Mouse (Mus musculus): ENCODE data around the gene Gabrb1. TPM values are rescaled to one million over a fixed set of nuclear protein-coding genes. Genes with fewer than 3 reads are reported as not detected.

The Gabrb1 gene
- total RNA-seq, 2 experiments from 2014 or later: 133 to 147 TPM

DNA sequence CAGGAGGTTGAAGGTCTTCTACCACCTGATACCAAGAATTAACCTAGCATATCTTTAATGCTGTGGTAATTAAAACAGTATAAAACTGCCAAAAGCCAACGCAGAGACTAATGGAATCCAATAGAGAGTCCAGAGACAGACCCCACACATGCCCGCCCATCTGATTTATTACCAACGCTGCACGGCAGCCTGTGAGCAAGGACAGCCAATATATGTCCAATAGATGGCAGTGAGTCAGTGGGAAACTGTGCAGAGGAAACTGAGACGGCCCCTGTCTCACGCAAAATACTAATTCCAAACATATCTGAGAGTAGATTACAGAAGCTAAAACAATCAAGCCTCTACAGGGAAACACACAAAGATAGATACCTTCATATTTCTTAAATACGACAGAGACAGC, 506.5 kb downstream of the Gabrb1 start:
- no peak for DNase-seq

- DNase-seq: peak; percentile 91 to 92
Measured at GRCm38 (mm10) chr5:72167594-72168284, 509.8 kb downstream of the Gabrb1 start, which contains the start of gene Commd8. Gene Commd8, minus strand, starts transcription at chr5:72168189.

DNA sequence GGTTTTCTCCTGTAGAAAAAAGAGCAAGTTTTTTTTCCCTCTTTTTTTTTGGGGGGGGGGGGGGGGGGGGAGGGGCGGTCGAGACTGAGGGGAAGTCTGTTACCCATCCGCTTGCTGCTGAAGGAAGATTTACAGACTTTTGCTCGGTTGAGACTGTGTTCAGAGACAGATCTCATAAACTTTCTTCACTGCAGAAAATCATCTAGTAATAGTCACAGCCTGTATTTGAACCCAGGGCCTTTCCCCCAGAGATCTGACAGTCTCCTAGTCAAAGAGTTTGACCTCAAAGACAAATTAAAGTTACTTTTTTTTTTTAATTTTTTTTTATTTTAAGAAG, 510.3 kb downstream of the Gabrb1 start:
- DNase-seq: no peak

DNA sequence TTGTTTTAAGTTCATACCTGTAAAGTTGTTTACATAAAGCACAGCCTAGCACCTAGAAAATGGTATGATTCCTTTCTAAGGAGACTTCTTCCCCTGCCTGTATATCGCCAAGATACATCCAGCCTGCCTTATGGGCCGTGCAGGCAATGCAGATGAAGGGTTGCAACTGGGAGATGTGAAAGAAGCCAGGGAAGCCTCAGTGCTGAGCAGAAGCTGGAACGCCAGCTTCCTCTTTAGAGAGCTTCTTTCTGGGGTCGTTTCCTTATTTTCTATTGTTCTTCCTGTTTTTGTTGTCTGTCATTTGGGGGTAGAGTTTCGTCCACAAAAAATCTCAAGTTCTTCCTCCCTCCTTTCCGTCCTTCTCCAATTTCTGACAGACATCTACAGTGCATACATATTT, 512.2 kb downstream of the Gabrb1 start:
- DNase-seq: no peak

- no peak for DNase-seq
Measured at GRCm38 (mm10) chr5:72172675-72173074, 514.8 kb downstream of the Gabrb1 start.

- DNase-seq: no peak
Measured at GRCm38 (mm10) chr5:72173521-72173920, 515.6 kb downstream of the Gabrb1 start.

- DNase-seq: no peak
Measured at GRCm38 (mm10) chr5:72175050-72175449, 517.1 kb downstream of the Gabrb1 start.

DNA sequence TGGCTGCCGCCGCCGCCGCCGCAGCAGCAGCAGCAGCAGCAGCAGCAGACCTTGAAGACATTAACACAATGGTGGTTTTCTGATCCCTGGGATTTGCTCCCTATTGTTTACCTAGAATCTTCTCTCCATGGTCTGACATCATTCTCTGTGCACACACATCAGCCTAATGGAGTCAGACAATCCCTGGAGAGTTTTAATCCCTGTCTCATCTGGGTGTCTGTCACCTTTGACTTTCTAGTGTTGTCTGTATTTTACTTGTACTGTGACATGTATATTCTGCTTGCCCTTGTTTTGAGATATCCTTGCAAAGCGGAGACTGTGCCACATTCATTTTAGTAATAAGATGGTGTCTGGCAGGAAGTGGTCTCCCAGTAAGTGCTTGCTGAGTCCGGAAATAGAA, 517.6 kb downstream of the Gabrb1 start:
- no peak for DNase-seq

GRCm38 (mm10) chr5:72181194-72181593, 523.3 kb downstream of the Gabrb1 start:
- no peak for DNase-seq

GRCm38 (mm10) chr5:72182804-72183203, 524.9 kb downstream of the Gabrb1 start:
- DNase-seq: no peak

GRCm38 (mm10) chr5:72183929-72184328, 526.0 kb downstream of the Gabrb1 start:
- DNase-seq: no peak

- DNase-seq: no peak
Measured at GRCm38 (mm10) chr5:72184437-72185100, 526.7 kb downstream of the Gabrb1 start.

- DNase-seq: no peak
Measured at GRCm38 (mm10) chr5:72191154-72191553, 533.2 kb downstream of the Gabrb1 start.

DNA sequence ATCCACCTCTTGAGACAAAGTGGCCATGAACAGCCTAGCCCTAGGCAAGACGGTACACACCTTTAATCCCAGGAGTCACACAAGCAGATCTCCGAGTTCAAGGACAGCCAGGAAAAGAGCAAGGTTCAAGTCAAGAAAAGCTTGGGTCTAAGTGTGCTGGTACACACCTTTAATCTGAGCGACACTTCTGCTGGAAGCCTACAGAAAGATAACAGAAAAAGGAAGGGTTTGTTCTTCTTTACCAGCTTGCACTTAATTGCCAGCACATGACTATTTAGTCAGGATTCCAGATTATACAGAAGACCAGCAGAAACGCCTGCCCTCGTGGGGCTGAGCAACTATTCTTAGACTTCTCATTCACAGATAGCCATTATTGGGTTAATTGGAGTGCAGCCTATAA, 534.0 kb downstream of the Gabrb1 start:
- DNase-seq: no peak

DNA sequence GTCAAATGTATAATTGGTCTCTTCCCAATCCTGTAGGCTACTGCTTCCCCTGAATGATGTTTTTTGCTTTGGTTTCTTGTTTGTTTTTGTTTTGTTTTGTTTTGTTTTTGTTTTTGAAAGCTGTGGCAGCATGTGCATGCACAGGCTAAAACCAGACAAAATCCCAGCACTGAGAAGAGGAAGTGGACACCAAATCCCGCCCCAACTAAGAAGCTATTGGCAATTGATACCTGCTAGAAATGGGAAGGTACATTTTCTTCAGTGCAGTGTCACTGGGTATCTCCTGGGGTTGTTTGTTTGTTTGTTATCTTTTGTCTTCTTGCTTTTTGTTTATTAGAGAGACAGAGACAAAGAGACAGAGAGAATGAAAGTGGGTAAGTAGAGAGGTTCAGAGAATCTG, 537.5 kb downstream of the Gabrb1 start:
- no peak for DNase-seq

Other genes with a start within 250 kb of the Gabrb1 start
- gene Cox7b2, start 109.9 kb upstream of the Gabrb1 start, total RNA-seq (2021): not detected
- gene Gabra4, start 195 bp downstream of the Gabrb1 start, total RNA-seq (2021): 10 to 100 TPM; 83.1 to 84.8 TPM